Mouse (Mus musculus): ENCODE results near the gene Rtbdn.

The Rtbdn gene

DNA sequence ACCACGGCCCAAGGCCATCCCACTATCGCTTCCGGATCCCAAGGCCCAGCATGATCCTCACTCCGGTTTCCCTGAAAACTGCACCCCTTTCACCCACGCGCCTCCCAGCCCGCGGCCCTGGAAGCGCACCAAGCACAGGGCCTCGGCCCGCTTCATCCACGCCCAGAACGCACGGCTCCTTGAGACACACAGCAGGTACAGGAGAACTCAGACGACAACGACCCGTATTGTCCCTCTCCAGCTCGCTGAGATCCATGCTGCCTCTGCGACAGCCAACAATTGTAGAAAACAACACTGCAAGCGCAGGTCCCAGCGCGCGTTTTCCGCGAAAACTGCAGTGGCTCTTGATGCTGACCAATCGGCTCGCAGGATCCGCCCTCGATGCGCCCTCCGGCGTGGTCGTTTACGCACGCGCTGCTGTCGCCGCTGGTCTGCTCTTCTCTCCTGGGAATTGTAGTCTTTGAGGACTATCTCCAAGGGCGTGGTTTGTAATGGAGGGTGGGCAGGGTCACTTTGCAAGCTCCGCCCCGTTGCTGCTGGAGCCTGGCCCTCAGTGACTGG is 19.0 kb downstream of the Rtbdn start:
- DNase-seq, result peak; percentile 95 to 97

DNA sequence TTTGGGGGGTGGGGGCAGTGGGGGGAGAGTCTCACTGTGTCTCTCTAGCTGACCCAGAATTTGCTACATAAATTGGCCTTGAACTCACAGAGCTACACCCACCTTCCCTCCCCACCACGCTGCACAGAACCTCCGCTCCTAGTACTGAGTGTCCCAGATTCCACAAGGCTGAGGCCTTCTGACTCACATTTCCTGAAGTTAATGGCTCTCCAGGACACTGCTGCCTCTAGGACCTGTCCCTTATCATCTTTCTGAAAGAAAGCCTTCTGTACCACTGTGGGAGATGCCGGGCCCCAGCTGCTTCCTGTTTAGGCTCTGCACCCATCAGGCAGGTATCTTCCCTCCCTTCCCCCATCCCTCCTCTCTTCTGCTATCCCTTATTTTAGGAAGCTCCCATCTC is 19.8 kb downstream of the Rtbdn start:
- no peak for DNase-seq

DNA sequence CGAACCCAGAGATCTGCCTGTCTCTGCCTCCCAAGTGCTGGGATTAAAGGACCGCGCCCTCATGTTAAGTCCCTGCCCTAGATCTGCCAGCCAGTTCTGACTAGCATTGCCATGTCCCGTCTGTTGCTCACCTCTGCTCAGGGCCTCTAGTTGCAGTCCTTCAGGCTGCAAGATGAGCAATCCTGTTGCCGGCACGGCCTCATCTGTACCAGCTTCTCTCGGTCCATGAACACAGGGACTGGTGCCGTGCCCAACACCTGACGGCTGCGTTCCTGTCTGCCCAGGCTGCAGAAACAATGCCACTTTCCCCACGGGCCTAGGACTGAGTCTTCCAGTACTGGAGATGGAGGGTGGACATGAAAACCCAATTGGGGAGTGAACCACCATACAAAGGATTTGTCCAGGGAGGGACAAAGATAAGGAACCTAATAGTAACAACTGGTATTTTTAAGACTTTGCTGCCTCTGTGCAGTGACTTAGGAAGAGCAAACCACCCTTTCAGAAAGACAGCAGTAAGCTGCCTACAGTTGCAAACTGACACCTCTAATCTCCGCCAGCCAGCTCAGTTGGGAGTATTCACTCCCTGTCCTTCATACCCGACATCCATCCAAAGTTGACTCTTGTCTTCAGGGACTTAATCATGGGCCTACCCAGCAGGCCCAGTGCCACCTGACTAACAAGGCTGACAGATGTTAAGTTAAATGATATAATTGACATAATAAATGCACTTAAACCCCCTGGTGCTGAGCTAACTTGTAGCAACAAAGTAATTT is 20.9 kb downstream of the Rtbdn start:
- DNase-seq, result no peak

DNA sequence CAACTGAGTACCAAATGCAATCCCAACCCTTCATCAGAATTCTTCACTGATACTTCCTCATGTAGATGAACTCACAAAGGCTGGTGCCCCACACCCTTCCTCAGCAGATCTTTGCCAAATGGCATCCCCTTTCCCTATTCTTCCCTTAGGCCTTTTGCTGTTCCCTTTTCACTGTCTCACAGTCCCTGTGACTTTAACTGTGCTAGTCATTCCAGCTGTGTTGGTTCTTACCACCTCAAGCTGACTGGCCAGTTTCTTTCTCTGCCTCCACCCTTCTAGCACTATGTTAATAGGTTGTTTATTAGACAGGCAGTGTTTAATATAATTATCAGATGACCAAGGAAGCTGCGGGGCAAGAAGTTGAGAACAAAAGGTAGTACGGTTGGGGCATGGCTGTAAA is 21.9 kb downstream of the Rtbdn start:
- no peak for DNase-seq

DNA sequence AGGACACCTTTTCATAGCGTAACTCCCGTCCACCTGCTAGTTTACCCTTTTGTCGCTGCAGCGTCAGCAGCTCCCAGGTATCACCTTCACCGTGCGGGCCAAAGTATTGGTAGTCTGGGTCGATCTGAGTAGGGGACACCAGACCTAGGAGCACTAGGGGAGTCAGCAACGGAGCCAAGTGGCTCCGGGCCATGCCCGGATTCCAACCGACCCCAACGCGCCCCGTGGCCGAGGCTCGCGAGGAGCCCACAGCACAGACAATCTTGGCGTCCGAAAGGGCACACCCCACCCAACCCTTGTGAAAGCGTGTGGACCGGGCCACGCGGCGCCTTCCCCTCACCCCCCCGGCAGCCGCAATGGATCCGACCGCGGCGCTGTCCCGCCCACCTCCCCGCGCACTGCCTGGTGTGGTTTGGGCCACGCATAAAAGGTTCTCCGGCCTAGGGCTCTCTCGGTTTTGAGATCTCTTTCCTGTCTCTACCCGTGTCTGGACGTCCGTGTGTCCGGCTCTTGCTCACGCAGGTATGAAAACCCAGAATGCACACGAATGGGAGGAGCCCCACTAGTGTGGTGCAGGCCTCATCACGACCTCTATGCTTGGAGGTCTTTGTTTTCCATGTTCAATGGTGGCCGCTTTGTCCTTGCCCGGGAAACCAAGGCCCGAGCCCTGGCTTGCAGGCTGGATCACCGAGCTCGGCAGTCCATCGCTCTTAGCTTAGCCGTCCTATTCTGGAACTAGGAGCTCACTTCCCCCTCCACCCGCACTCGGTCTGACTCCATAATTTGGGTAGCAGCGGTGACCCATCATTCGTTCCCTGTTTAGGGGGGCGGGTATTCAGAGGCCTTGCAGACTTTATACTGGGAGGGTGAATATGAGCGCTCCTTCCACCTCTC is 22.7 kb downstream of the Rtbdn start, which contains the start of the genes Gm49661, Prdx2 and Rnaseh2a:
Gm49661 (minus strand) TSS at position 193 of the 894 bp plus-strand sequence.
Prdx2 (plus strand) TSS at position 347 of the 894 bp plus-strand sequence.
Rnaseh2a (minus strand) TSS at position 527 of the 894 bp plus-strand sequence.
- peak; percentile 84 to 85 for DNase-seq

DNA sequence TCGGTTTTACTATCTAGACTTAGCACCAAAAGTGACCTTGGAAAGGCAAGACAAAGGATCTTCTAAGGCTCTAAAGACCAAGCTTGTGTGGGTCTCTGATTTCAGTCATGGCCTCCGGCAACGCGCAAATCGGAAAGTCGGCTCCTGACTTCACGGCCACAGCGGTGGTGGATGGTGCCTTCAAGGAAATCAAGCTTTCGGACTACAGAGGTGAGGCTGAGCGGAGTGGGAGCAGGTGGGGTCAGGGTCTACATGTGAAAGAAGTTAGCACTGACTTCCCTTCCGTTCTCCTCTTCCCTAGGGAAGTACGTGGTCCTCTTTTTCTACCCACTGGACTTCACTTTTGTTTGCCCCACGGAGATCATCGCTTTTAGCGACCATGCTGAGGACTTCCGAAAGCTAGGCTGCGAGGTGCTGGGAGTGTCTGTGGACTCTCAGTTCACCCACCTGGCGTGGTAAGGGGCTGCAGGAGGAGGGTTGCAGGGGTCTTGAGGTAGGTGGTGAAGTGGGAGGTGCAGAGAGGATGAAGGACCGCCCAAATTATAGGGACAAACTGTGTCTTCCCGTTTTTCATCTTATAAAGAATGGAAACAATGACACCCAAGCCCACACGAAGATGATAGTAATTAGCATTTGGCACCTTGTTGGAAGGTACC is 23.5 kb downstream of the Rtbdn start:
- no peak for DNase-seq

DNA sequence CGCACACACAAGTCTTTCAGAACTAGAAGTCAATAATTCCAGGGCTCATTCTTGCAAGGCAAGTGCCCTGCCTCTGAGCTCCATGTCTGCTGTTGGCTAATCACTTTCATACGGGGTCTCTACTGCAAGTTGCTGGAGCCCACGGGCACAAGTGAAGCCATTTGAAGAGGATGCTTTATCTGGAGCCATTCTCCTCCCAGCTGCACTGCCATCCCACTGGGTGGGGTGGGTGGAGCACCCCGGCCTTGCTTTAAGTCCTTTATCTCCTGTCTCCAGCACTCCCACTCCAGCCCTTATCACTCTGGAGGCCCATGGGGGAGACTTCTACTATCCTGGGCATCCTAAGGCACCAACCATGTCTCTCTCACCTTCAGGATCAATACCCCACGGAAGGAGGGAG is 24.1 kb downstream of the Rtbdn start:
- DNase-seq, result no peak

DNA sequence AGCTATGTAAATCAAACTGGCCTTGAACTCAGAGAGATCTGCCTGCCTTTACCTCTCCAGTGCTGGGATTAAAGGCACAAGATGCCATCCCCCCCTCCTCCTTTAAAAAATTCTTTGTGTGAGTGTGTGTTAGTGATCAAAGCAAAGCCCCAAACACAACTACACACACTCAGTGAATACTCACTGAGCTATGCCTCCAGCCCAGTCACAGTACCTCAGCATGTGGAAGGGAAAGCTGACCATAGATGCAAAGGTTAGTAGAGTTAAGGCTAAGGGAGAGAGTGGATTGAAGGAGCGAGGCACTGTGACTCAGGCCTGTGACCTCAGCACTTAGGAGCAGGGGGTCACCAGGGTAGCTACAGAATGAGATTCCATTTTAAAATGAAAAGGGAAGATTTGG is 26.3 kb downstream of the Rtbdn start:
- no peak for DNase-seq

DNA sequence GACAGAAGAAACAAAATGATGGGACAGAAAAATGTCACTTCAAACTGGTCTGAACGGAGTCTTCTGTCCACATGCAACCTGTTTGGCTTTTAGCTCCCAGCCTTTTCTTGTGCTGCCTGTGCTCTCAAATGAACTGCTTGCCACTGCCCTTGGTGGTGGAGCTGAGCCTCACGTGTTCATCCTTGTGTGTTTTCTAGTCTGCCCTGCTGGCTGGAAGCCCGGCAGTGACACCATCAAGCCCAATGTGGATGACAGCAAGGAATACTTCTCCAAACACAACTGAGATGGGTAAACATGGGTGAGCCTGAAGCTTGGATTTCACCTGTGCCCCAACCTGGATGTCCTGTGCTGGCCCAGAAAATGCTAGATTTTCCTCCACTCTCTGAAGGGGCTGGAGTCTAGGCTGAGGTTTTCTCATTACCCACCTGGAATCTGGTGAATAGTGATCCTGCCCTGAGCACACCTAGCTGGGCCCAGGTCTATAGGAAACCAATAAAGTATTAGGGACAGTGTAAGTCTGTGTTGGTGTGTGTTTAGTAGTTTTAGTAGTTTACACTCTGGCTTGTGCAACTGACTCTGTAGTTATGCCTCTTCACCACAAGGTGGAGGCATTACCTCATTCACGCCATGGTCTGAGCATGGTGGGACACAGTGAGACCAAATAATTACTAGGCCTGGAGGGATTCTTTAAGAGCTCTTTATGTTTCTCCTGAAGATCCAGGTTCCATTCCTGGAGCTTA is 27.2 kb downstream of the Rtbdn start:
- DNase-seq, result peak in 1 of 2 experiments; percentile 80

DNA sequence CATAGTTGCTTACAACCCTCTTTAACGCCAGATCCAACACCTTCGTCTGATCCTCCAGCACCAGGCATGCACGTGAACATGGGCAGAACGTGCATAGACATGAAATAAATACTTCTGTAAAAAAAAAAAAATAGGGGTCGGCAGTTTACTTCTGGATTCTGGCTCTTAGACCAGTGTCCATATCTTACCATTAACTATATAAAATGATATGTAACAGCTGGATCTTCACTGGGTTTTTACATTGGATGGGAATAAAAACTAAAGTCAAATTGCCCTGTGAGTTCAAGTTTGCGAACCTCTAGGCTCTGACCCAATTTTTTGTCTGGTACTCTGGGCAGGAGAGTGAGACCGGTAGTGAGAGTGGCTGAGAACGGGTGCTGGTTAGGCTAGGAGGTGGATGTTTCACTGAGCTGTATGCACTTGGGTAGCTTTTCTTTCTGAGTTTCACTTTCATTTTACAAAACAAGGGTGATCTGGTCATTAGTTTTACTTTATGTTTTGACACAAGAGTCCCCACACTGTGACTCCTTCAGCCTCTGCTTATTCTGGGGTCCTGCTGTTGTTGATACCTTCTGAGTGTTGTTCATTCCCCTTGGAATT is 27.9 kb downstream of the Rtbdn start:
- DNase-seq, result no peak

DNA sequence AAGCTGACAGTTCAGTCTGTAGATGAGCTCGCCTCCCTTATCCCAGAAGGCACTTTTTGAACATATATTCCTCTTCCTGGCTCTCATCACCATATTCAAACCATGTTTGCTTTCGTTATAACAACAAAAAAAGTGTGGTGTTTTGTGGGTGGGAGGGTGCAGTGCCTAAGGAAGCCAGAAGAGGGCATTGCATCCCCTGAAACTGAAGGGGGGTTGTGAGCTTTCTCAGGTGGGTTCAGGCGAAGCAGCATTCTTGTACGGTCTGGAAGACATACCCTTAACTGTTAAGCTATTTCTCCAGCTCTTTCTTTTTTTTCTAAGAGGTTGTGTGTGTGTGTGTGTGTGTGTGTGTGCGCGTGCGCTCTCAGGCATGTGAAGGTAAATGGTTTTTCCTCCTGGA is 28.6 kb downstream of the Rtbdn start:
- DNase-seq, result peak; percentile 76 to 88

DNA sequence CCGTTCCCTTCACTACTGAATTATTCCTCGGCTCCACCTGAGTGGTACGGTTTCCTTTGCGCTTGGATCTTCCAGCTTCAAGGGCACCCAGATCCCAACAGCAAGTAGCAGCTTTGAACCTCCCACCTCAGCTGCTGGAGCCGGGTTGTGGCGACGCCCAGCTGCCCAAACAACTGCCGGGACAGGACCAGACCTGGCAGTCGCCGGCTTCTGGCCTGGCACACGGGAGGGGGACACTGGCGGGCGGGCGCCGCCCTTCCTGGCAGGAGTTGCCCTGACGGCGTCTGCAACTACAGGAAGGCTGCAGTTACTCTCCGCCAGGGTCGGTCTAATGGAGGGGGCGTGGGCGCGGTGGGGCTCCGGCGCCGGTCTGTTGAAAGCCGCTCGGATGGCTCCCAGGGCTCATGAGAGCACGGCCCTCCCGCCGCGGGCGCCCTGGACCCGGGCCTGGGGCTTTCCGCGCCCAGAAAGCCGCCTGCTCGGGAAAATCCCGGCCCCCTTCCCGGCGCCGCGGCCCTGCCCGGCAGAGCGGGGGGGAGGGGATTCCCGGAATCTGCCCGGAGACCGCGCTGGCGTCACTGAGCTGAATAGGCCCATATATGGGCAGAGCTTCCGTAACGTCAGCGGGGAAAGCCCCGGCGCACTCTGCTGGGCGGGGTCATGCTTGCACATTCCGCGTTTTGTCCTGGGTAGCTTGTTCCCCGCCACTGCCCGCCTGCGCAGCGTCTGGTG is 29.4 kb downstream of the Rtbdn start:
- peak; percentile 96 to 98 for DNase-seq

DNA sequence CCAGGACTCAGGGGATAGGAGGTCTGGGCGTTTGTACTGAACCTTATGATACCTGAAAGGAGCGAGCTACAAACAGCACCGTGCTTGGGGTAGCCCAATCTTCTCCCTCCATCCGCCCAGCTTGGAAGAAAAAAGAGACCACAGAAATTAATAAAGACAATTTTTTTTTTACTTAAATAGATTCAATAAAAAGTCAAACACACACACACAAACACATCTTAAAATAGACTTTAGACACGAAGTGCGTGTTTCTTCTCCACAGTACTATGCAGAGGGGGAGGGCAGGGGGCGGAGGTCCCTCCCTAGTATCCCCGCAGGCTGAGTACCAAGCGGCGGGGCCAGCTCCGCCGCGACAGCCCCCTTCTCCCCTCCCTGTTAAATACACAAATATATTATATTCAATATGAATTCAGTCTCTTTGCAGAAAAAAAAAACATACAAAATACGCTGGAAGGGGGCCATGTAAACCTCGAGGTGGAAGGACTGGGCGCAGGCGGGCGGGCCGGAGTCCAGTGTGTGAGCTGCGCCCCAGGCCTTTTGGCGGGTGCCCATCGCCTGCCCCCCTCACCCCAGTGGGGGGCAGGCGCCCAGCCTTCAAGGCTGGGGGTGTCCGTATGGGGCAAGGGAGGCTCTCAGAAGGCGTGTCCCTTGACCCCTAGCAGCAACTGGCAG is 30.1 kb downstream of the Rtbdn start:
- no peak for DNase-seq

DNA sequence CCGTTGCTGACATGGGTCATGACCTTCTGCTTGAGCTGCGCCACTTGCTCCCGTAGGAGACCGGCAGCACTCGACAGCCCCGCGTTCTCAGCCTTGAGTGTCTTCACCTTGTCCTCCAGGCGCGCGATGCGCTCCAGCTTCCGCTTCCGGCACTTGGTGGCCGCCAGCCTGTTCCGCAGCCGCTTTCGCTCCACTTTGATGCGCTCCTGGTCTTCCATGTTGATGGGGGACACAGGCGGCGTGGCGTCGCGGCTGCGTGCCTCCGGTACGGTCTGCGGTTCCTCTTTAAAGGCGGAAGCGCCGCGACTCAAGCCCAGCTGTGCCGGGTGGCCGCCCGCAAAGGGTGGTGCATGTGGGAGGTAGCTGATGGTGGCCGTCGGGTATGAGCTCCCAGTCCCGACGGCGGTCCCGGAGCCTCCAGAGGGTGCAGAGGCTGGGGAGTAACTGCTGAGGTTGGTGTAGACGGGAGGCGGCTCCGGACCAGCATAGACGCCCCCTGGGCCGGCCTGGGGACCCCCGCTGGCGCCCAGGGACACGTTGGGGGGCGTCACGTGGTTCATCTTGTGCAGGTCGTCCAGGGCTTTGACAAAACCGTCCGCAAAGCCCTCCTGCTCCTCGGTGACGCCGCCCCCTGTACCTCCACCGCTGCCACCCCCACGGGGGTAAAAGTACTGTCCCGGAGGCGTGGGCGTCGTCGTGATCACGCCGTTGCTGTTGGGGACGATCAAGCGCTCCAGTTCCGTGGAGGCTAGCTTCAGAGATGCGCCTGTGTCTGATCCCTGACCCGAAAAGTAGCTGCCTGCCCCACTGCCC is 30.9 kb downstream of the Rtbdn start:
- peak; percentile 80 to 85 for DNase-seq

DNA sequence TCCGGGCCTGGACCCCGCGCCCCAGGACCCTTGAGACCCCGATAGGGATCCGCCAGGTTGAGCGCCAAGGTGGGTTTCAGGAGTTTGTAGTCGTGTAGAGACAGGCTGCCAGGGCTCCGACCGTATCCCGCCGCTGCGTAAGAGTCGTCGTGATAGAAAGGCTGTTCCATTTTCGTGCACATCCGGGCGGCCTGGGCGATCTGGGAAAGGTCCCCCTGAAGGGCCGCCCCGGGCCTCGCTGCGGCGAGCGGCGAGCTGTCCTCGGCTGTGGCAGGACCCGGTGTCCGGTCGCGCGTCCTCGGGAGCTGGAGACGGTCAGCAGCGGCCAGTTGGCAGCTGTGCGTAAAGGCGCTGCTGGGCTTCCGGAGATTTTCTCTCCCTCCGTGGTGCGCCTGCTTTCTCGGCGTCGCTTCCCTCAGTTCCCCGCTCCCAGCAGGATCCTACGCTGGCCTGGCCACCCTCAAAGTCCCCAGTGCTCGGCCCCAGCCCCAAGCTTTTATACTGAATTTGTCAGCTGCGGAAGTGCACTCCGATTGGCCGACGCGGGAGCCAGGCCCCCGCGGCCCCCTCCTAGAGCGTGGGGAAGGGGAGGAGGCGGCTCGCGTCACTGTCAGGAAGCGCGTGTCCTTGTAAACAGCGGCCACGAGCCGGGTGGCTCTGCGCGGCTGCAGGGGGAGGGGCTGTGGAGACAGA is 31.6 kb downstream of the Rtbdn start, which contains the start of gene Junb:
Junb (minus strand) TSS at position 471 of the 693 bp plus-strand sequence.
- peak; percentile 96 to 98 for DNase-seq

DNA sequence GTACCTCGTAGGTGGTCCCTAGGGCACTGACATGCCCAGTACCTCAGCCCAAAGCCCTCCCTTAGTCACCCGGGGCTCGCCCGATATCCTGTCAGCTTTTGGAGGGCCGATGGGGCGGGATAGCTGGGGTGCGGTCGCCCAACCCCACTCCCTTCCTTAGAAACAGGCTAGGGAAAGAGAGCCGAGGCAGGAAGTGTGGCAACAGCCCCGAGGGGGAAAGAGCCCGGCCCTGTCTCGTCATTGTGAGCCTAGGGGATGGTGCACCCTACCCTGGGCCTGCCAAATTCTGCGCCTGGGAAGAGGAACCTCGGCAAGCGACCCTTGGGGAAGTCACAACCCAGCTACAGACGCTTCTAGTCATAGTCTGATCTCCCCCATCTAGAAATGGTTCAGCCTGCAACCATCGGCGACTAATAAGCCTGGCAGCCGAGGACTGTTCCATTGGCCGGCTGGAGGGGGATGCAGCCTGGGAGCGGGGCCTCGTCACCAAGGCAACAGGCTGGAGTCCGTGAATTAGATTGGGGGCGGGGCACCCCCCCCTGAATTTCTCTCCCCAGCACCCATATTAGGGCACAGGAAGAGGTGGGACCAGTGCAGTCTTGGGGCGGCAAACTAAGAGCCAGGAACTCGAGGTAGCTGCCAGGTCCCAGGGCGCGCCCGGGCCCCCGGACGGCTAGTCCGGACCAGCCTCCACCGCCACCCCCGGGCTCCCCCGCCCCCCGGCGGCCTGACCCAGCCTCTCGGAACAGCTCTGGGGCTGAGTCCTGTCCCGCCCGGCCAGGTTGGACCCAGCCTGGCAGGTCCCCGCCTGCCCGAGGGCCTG is 33.0 kb downstream of the Rtbdn start:
- DNase-seq, result peak; percentile 95 to 97

DNA sequence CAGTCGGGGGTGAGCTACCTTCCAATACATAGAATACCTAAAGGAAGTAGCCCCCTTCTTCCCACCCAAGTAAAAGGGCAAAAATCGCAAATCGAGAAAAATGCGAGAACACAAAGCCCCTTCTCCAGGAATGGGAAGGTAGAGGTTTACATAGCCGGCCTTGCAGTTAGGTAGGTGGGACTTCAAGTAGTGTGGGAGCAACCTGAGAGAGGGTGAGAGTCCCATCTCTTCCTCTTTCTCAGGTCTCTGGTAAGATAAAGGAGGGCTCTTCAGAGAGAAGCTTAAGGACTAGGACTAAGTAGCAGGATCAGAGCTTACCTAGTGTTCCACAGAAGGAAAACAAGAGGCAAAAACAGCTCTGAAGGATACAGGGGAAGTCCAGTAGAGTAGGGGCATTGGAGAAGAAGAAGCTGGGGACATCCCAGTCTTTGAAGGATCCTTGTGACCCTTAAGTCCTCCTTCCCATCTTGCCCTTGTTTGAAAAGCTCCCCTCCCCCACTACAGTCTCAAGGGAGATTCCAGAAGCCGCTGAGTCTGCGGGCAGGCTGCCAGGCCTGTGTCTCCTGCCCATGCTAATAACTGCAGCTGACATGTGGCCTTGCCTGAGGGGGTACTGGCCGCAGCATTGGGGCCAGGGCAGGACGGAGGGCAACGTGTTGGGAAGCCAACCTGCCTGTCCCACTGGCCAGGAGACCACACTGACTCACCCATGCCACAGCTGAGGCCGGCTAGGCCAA is 34.0 kb downstream of the Rtbdn start:
- DNase-seq, result peak; percentile 88 to 93
